Mouse (Mus musculus) forebrain, embryonic 14.5 days (tissue): ENCODE results near the gene Tmem235. TPM values are rescaled to one million over a fixed set of nuclear protein-coding genes. Genes with fewer than 3 reads are reported as not detected.

Experiments used
- ATAC-seq: fragments of 200-750 bp; cut with Nextera tagmentation; 2 replicates; pipeline ENCODE4 v1.8.0; 2017; ENCODE audit warnings: mild to moderate bottlenecking, moderate library complexity
- DNase-seq: peaks from one replicate; pipeline ENCODE4 v3.0.0-alpha.2; 2015; ENCODE audit warnings: low spot score
- H3K27ac ChIP-seq: fragments of 300-500 bp; sonication (generic); 2 replicates; pipeline ENCODE4 v1.5.1; 2014; ENCODE audit warnings: low read depth, mild to moderate bottlenecking, control low read depth, low read length, moderate library complexity
- H3K27me3 ChIP-seq: fragments of 300-500 bp; sonication (generic); replicated peaks from 2 replicates; pipeline ENCODE4 v1.6.1; 2014; ENCODE audit warnings: low read length, control low read depth, mixed read lengths; ENCODE audit not compliant: control insufficient read depth, insufficient read depth
- H3K36me3 ChIP-seq: fragments of 300-500 bp; sonication (generic); 2 replicates; pipeline ENCODE4 v1.6.1; 2014; ENCODE audit warnings: low read length, control low read depth; ENCODE audit not compliant: control insufficient read depth, insufficient read depth
- H3K4me1 ChIP-seq: fragments of 300-500 bp; sonication (generic); 2 replicates; pipeline ENCODE4 v1.6.1; 2014; ENCODE audit warnings: antibody characterized with exemption, low read length, control low read depth; ENCODE audit not compliant: control insufficient read depth, insufficient read depth
- H3K4me2 ChIP-seq: fragments of 300-500 bp; sonication (generic); 2 replicates; pipeline ENCODE4 v1.6.1; 2014; ENCODE audit warnings: mild to moderate bottlenecking, control low read depth, low read length
- H3K4me3 ChIP-seq: fragments of 300-500 bp; sonication (generic); 2 replicates; pipeline ENCODE4 v1.5.1; 2014; ENCODE audit warnings: low read depth, low read length, control low read depth
- H3K9ac ChIP-seq: fragments of 300-500 bp; sonication (generic); 2 replicates; pipeline ENCODE4 v1.6.1; 2014; ENCODE audit warnings: mild to moderate bottlenecking, low read length, control low read depth, moderate library complexity
- H3K9me3 ChIP-seq: fragments of 300-500 bp; sonication (generic); replicated peaks from 2 replicates; pipeline ENCODE4 v1.6.1; 2016; ENCODE audit warnings: low read length, control low read depth, mixed read lengths; ENCODE audit not compliant: control insufficient read depth
- WGBS: fragments of 180-500 bp; shearing (Covaris S2); extraction: QIAGEN DNeasy Blood & Tissue Kit; methylation state at CpG from one replicate; pipeline ENCODE4 v1.1.7; 2014; 5-methylcytosine and 5-hydroxymethylcytosine counted together
- polyA plus RNA-seq: library from polyadenylated mRNA; unstranded; fragments of >200 nt; fragmentation: Nextera tagmentation; extraction: Ambion mirVana; gene quantifications from 2 replicates; pipeline ENCODE4 v1.2.1, GENCODE M21; 2014

Tmem235 gene
- polyA plus RNA-seq, 1 experiment from 2014 or later: not detected

DNA sequence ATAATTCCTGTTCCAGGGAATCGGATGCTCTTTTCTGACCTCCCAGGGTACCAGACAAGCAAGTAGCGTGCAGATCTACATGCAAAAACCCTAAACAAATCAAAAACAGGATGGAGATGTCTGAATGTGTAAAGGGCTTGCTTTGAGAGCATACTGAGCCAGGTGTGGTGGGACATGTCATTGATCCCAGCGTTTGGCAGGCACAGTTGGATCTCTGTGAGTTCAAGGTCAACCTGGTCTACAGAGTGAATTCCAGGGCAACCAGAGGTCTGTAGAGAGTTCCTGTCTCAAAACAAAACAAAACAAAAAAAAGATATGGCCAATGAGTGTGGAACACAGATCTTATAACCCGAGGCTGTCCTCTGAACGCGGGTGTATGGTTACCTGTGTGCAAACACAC lies 37.1 kb upstream of the Tmem235 start:
- Histone ChIP-seq H3K9ac (no peak overlapping the region), H3K27ac (no peak overlapping the region), H3K4me2 (no peak overlapping the region), H3K4me3 (no peak overlapping the region), H3K4me1 (peaks cover 20% of the 10 kb centered on the region), H3K36me3 (peaks cover 28% of the 10 kb centered on the region; the same call in 1 of the 2 replicates), H3K27me3 (no peaks in the 10 kb centered on the region), H3K9me3 (no peaks in the 10 kb centered on the region)
- ATAC-seq (no peak), DNase-seq (no peak)
- 90% methylated on average over 6 of the region's 6 CpGs for WGBS

DNA sequence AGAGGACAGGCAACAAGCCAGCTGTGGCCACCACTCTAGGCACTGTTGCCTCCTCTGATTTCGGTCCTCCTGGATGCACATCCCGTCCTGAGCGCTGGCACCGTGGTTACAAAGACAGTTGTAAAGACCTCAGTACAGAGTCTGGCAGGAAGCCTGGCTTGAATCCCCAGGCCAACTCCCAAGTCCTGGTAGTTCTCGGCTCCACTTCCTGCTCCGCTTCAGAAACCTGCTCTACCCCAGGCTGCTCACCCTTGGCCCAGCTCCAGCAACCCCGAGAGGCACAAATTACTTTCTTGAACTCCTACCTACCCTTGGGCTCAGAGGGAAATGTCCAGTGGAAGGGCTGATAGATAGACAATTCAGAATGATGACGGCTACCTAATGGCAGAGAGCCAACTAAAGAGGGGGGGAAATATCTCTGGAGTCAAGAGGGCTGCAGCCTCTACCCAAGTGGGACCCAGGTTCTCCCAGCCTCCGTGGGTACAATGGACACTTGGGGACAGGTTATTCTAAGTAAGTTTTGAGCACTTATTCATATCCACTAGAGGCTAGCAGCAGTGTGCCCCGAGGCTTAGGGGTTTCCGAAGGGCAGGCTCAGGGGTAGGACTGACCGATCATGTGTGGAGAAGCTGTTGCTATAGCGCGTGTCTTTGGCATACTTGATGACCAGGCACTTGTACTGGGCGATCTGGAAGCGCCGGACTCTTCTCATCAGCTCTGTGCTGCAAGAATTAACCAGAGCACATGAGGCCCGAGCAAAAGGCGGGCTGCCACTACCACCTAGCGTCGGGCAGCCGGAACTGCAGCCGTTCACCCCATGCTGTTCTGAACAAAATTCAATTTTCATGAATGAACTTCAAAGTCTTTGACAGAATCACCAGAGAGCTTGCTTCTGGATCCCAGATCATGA lies 36.2 kb upstream of the Tmem235 start:
- ATAC-seq (peak; percentile 77), DNase-seq (peak; percentile 85)
- H3K9ac ChIP-seq: peak overlapping the region; percentile 56
- H3K4me1 ChIP-seq: peaks cover 22% of the 10 kb centered on the region
- peaks cover 26% of the 10 kb centered on the region; the same call in 1 of the 2 replicates for H3K36me3 ChIP-seq
- peak overlapping the region; percentile 76; the same call in 1 of the 2 replicates for H3K27ac ChIP-seq
- 11% methylated on average over 23 of the region's 23 CpGs for WGBS
- peak overlapping the region; percentile 34 for H3K4me3 ChIP-seq
- peak overlapping the region; percentile 74 for H3K4me2 ChIP-seq
- no peaks in the 10 kb centered on the region for H3K9me3 ChIP-seq
- H3K27me3 ChIP-seq: no peaks in the 10 kb centered on the region

DNA sequence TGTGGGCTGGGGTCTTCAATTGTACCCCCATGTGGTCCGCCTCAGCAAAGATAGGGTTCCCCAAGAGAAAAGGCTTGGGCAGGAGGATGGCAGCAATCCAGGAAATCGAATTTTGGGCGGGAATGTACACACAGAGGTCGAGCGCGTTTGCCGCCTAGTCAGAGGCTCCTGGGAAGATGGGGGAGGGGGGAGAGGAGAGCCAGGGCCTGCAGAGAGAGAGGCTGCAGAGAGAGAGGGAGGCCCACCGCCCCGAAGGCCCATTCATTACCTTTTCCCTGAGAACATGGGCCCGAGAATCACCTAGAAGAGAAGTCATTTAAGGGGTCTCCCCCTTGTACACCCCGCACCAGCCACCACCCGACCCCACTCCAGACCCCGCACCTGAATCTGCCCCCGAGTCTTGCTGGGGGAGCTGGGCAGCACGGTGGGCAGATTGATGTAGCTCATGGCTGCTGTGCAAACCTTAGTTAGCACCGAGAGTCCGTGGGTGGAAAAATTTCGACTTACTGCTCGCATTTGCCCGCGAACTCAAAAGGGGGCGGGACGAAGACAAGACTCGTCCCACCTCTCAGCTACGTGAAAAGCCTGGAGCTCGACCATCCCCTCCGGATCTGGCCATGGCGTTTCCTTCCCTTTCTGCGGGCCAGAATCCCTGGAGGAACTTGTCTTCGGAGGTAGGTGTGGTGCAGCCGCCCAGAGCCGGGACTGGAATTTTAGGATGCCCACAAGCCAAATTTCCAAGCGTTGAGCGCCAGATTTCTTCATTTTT lies 35.0 kb upstream of the Tmem235 start, which contains the start of the genes Afmid and Tk1:
Afmid (plus strand) TSS at position 592 of the 769 bp plus-strand sequence.
Tk1 (minus strand) TSS at position 760 of the 769 bp plus-strand sequence.
- DNase-seq: peak; percentile 90
- under 1% methylated on average over 34 of the region's 34 CpGs for WGBS
- peak; percentile 59 for ATAC-seq
- peak within 1 kb of the TSS; percentile 76 for H3K27ac ChIP-seq
- H3K36me3 ChIP-seq: peaks cover 16% of the 10 kb centered on the region; the same call in 1 of the 2 replicates
- H3K9ac ChIP-seq: peak within 1 kb of the TSS; percentile 56
- no peaks in the 10 kb centered on the region for H3K27me3 ChIP-seq
- peak within 1 kb of the TSS; percentile 74 for H3K4me2 ChIP-seq
- peak within 1 kb of the TSS; percentile 34 for H3K4me3 ChIP-seq
- peaks cover 22% of the 10 kb centered on the region for H3K4me1 ChIP-seq
- no peaks in the 10 kb centered on the region for H3K9me3 ChIP-seq

DNA sequence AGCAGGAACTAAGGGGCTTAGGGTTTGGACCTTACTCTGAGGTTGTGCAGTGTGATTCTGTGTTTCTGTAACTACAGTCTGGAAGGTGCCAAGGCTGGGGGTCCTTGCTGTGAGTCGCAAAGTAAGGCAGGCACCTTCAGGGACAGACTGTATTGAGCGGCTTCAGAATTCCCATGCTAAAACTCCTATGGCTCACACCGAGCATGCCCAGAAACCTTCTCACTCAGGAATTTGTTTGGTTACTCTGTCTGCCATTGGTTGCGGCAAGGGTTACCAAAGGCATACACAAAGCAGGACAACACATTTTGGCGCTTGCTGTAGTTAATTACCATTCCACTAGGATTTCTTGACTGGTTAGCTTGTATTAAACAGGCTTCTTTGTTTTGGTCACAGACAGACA lies 34.4 kb upstream of the Tmem235 start:
- peak overlapping the region; percentile 74 for H3K4me2 ChIP-seq
- peak overlapping the region; percentile 56 for H3K9ac ChIP-seq
- no peaks in the 10 kb centered on the region for H3K27me3 ChIP-seq
- H3K36me3 ChIP-seq: peaks cover 11% of the 10 kb centered on the region; the same call in 1 of the 2 replicates
- H3K4me1 ChIP-seq: peaks cover 22% of the 10 kb centered on the region
- WGBS: 2% methylated on average over 5 of the region's 5 CpGs
- ATAC-seq (peak; percentile 28), DNase-seq (peak; percentile 56)
- no peaks in the 10 kb centered on the region for H3K9me3 ChIP-seq
- H3K27ac ChIP-seq: peak overlapping the region; percentile 76
- H3K4me3 ChIP-seq: peak overlapping the region; percentile 34

DNA sequence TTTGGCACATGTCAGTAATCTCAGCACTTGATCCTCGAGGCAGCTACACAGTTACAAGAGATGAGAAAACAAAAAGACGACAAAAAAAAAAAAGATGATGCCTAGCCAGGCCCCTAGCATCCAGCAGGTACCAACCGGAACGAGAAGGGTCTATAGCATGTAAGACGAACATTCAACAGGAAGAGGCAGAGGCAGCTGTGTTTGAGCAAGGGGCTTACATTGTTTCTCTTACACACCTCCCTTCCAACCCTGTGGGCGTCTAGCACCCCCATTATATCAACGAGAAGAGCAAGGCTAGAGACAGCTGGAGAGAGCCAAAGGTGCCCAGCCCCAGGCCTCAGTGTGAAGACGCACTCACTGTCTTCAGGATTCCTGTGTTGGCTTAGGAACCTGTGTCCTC lies 33.6 kb upstream of the Tmem235 start:
- H3K36me3 ChIP-seq: 0 out of 2 replicates have a peak, but pooled peaks cover 4% of the 10 kb centered on the region
- WGBS: 52% methylated on average over 8 of the region's 8 CpGs
- H3K9me3 ChIP-seq: no peaks in the 10 kb centered on the region
- no peak overlapping the region; the same call in 1 of the 2 replicates for H3K9ac ChIP-seq
- no peak overlapping the region for H3K27ac ChIP-seq
- peak overlapping the region; percentile 74 for H3K4me2 ChIP-seq
- ATAC-seq: no peak
- H3K4me3 ChIP-seq: no peak overlapping the region
- H3K27me3 ChIP-seq: no peaks in the 10 kb centered on the region
- no peak for DNase-seq
- H3K4me1 ChIP-seq: peaks cover 22% of the 10 kb centered on the region

DNA sequence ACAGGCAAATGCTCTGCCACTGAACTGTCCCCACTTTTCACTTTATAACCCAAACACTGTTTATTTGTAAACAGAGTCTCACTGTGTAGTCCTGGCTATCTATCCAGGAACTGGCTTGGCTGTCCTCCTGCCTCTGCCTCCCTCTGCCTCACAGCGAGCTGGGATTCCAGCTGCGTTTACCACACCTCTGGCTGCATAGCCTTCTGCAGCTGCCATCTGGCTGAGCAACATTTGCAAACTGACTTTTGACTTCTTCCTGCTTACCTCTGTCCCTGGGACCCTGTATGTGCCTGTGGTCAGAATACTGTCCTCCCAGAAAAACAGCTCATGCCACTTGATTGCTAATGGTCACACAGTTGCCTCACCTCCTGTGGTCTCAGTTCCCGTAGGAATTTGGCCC lies 33.2 kb upstream of the Tmem235 start:
- H3K27ac ChIP-seq: no peak overlapping the region
- H3K27me3 ChIP-seq: no peaks in the 10 kb centered on the region
- H3K9ac ChIP-seq: no peak overlapping the region
- DNase-seq (no peak), ATAC-seq (no peak)
- H3K4me3 ChIP-seq: no peak overlapping the region
- H3K9me3 ChIP-seq: no peaks in the 10 kb centered on the region
- H3K4me1 ChIP-seq: peaks cover 26% of the 10 kb centered on the region
- WGBS: 79% methylated on average over 3 of the region's 3 CpGs
- 0 out of 2 replicates have a peak, but pooled peaks cover 2% of the 10 kb centered on the region for H3K36me3 ChIP-seq
- no peak overlapping the region for H3K4me2 ChIP-seq

DNA sequence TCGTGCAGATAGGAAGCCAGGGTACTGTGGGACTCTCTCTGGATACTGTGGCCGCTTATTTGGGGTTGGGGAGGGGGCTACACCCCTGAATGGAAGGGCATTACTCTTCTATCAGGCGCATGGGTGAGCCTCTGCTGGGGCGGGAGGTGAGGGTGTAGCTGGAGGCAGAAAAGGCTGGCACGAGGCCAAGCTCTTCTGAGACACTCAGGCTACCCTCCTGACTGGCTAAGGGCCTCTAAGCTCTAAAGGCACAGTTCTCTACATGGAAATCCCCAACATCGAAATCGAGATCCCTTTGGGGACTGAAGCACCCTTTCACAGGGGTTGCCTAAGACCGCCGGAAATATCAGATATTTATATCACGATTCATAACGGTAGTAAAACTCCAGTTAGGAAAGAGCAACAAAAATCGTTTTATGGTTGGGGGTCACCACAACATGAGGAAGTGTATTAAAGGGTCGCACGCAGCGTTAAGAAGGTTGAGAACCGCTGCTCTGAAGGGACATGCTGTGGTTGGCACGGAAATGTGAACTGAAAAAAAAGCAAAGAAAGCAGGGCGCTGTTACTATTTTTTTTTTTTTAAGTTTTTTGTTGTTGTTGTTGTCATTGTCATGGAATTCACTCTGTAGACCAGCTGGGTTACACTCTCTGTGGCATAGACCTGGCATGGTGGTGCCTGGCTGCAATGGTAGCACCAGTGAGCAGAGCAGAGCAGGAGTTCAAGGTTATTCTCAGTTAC lies 32.2 kb upstream of the Tmem235 start:
- Histone ChIP-seq H3K4me3 (no peak overlapping the region), H3K36me3 (no peaks in the 10 kb centered on the region), H3K9ac (no peak overlapping the region; the same call in 1 of the 2 replicates), H3K4me1 (peaks cover 26% of the 10 kb centered on the region), H3K4me2 (no peak overlapping the region), H3K27ac (no peak overlapping the region), H3K9me3 (no peaks in the 10 kb centered on the region), H3K27me3 (no peaks in the 10 kb centered on the region)
- ATAC-seq (no peak), DNase-seq (peak; percentile 45)
- WGBS: 72% methylated on average over 18 of the region's 18 CpGs

DNA sequence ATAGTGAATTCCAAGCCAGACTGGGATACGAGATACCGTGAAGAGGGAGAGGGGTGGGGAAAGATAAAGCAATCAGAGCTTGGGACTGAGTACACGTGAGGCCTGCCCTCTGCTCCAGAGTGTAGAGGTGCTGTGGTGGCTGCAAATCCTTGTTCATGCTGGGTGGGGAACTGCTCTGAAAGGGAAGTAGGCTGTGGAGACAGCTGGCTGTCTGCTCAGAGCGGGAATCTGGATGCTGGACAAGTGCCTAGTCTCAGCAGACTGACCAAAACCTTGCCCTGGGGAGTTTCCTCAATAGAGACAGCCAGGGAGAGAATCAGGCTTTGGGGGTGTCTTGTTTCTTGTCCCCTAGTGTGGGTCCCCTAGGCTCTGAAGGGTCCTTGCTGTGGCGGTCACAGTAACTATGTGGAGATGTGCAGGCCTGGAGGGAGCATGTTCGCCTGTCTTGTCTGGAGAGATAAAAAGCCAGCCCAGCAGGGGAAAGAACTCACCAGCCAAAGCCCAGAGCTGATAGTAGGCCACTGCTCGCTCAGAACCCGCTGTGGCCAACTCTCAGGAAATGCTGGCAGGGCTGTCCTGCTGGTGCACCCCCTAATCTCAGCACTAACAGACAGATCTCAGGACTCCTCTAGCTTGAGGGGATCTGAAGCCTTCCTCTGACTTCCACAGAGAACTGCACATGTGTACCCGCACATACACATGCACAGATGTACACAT lies 31.5 kb upstream of the Tmem235 start:
- Histone ChIP-seq H3K9me3 (no peaks in the 10 kb centered on the region), H3K36me3 (no peaks in the 10 kb centered on the region), H3K27me3 (no peaks in the 10 kb centered on the region), H3K4me2 (no peak overlapping the region), H3K4me1 (peaks cover 24% of the 10 kb centered on the region), H3K9ac (peak overlapping the region; percentile 17; the same call in 1 of the 2 replicates), H3K4me3 (no peak overlapping the region), H3K27ac (0 out of 2 replicates have a peak overlapping the region, but pooled peaks have one; percentile 24)
- DNase-seq (no peak), ATAC-seq (no peak)
- 56% methylated on average over 9 of the region's 9 CpGs for WGBS
